Mouse (Mus musculus) retina, postnatal 7 days (tissue): ENCODE measurements at regions not wholly inside any gene's neighbourhood (a gene's known extent, or its start where the extent isn't known, plus 50 kb on each side); places are given as distances from the start of the nearest gene placed in this dataset.

Experiments
- DNase-seq: peaks from one replicate; pipeline ENCODE4 v3.0.0-alpha.2; 2012; ENCODE audit warnings: low read depth, low spot score

DNA sequence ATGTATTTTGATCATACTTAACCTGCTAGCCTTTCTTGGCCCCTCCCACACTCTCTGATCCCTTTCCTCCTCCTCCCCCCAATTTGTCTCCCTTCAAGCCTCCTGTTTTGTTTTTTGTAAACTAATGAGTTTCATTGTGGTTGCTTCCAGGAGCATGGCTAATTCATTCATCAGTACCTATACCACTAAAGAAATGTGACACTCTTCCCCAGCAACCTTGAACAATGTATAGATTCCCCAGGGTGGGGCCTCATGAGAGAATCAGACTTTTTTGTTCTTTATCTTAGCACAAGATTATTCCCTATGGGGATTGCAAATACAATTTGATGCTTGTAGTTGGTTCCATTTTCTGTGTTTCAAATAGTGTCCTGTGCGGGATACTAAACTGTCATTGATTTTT, 58.8 kb upstream of the Snx7 start:
- no peak for DNase-seq
